Mouse (Mus musculus) midbrain, embryonic 14.5 days (tissue): ENCODE measurements around the gene Spaca5. TPM values are rescaled to one million over a fixed set of nuclear protein-coding genes. Genes with fewer than 3 reads are reported as not detected.

Experiments used
- polyA plus RNA-seq: library from polyadenylated mRNA; unstranded; fragments of >200 nt; fragmentation: Nextera tagmentation; extraction: Ambion mirVana; gene quantifications from 2 replicates; pipeline ENCODE4 v1.2.1, GENCODE M21; 2014

Gene Spaca5
- polyA plus RNA-seq, 1 experiment from 2014 or later = not detected

Other genes starting within 250 kb of the Spaca5 start
- gene Timp1, start 198.2 kb upstream of the Spaca5 start, polyA plus RNA-seq = 1.9 and 3.5 TPM in 2 replicates
- 55.7 and 66.9 TPM in 2 replicates for gene Syn1, start 147.4 kb upstream of the Spaca5 start, polyA plus RNA-seq
- 6.0 and 6.4 TPM in 2 replicates for gene Cfp, start 136.9 kb upstream of the Spaca5 start, polyA plus RNA-seq
- gene Elk1, start 117.8 kb upstream of the Spaca5 start, polyA plus RNA-seq = 12.9 and 16.9 TPM in 2 replicates
- 32.9 and 37.3 TPM in 2 replicates for gene Uxt, start 106.4 kb upstream of the Spaca5 start, polyA plus RNA-seq
- 7.3 and 9.9 TPM in 2 replicates for gene Zfp182, start 6.1 kb upstream of the Spaca5 start, polyA plus RNA-seq
- 4.6 and 6.0 TPM in 2 replicates for gene Zfp300, start 21.1 kb downstream of the Spaca5 start, polyA plus RNA-seq
- gene Ssxa1, start 47.4 kb downstream of the Spaca5 start, polyA plus RNA-seq = not detected in 2 replicates
- not detected in 2 replicates for gene Gm21876, start 107.2 kb downstream of the Spaca5 start, polyA plus RNA-seq